Comparison of ENCODE assay signal across 1 mouse cellular context in genomic region chr9:114384691-114385090, GRCm38 (mm10).
TF ChIP-seq lines count a peak whose summit lies in the region.

No protein-coding gene starts in this region.

TF ChIP-seq in MEL, 35 proteins besides CTCF, POLR2A, EP300 and RAD21:
- TF ChIP-seq MYC (IDR thresholded peaks at IDR 0.05; ENCODE audit: low read depth, low read length), result no peak
- no peak for TF ChIP-seq MXI1 (IDR thresholded peaks at IDR 0.05; ENCODE audit: low read depth, low read length)
- TF ChIP-seq TAL1 (IDR thresholded peaks at IDR 0.05; ENCODE audit: low read length), result no peak
- no peak for TF ChIP-seq ZKSCAN1 (IDR thresholded peaks at IDR 0.05; ENCODE audit: low read depth, low read length)
- no peak for TF ChIP-seq NELFE (IDR thresholded peaks at IDR 0.05; ENCODE audit: low read depth, low read length)
